Mouse (Mus musculus) megakaryocyte-erythroid progenitor cell, adult 5-6 weeks (primary cell): ENCODE measurements around the gene Bnipl. TPM values are rescaled to one million over a fixed set of nuclear protein-coding genes. Genes with fewer than 3 reads are reported as not detected.
A peak's percentile ranks its signal among the peaks of the same experiment; 100 is the strongest.
"Not testable (repeated sequence)": the region's sequence is repeated elsewhere in the genome, so short reads cannot be mapped to it uniquely, and the experiment has no call there.

Experiments used
- ATAC-seq: replicated peaks from 2 replicates; pipeline ENCODE4 v1.8.0; 2016; ENCODE audit warnings: mild to moderate bottlenecking, inconsistent platforms; ENCODE audit not compliant: severe bottlenecking, poor library complexity, low FRiP score, low TSS enrichment
- total RNA-seq, 2 experiments: library from RNA; stranded (forward) in 1 of 2; stranded (reverse) in 1 of 2; fragments of 200-1000, 215-1000 nt in 1 of 2; fragments of >200 nt in 1 of 2; fragmentation: Nextera tagmentation in 1 of 2; gene quantifications; 2 replicates each; pipeline ENCODE4 v1.2.3; 2014 to 2017

Gene Bnipl
- total RNA-seq, 2 experiments from 2014 or later: not detected

- 0 out of 2 replicates have a peak, but pooled peaks have one; percentile 22 for ATAC-seq
Measured at GRCm38 (mm10) chr3:95223041-95223440, 28.0 kb downstream of the Bnipl start.

- peak; percentile 31; the same call in 1 of the 2 replicates for ATAC-seq
Measured at GRCm38 (mm10) chr3:95218466-95219137, 32.4 kb downstream of the Bnipl start.

DNA sequence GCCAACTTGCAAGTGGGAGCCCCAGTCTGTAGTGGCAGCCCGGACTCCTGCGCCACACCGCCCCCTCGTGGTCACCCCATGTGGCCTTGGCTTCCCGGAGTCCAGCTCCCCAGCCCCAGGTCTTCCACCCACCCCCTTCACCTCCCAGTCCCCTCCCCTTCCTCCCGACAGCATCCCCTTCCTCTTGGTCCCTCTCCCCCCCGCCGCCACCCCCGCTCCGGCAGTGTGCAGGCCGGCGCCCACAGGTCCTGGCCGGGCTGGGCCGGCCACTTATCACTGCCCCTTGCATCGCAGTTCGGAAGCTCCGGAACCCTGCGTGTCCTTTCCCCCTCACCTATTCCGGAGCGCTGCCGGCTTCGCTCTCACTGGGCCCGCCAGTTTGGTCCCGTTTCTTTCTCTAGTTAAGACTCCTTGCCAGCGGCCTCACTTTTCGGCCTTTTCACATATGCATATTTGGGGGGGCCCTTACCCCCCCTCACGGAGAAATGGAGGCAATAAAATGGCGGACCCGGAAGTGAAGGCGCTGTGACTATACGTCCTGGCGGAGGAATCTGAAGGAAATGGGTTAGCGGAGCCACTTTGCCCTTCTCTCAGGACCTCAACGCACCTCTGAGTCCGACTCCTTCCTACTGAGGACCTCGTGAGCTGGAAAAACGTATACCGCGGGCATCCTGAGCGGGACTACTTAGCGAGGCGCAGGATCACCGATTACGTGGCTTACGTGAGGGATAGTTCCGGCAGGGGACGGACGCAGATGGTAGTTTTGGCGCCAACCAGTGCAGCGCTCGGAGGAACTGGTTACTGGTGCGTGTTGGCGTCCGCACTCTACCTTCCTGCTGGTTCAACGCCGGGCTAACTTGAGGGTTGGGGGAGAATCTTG, 33.5 kb downstream of the Bnipl start, which contains the start of gene Gabpb2:
Gene Gabpb2 (minus strand): TSS at position 662 of the 880 bp plus-strand sequence.
- ATAC-seq: peak; percentile 89

DNA sequence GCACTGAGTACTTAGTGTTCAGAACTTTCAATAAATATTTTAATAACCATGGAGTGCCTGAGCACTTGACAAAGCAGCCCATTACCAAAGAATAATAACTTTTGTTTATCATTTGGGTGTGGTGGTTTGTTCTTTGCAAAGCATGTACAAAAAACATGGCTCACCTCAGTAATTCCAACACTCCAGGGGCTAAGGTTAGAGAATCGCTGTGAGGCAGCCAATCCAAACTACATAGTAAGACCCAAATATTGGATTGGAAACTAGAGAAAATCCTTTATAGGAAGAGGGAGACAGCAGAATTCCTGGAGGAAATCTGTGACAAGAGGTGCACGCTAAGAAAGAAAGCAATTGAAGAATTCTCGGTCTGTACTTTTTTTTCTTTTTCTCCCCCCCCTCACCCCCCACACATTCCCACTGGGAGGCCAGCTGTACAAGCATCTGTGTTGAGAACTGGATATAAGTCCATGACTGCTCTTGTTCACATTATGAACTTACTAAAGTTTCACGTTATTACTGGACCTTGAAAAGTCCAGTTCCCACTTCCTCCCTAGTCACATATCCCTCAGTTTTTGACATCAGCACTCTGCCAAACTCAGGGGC, 34.2 kb downstream of the Bnipl start:
- ATAC-seq: no peak

GRCm38 (mm10) chr3:95213609-95213975, 37.4 kb downstream of the Bnipl start:
- no peak for ATAC-seq

- ATAC-seq: not testable (repeated sequence)
Measured at GRCm38 (mm10) chr3:95212889-95213608, 37.9 kb downstream of the Bnipl start.

- ATAC-seq: no peak
Measured at GRCm38 (mm10) chr3:95210585-95210984, 40.4 kb downstream of the Bnipl start.

DNA sequence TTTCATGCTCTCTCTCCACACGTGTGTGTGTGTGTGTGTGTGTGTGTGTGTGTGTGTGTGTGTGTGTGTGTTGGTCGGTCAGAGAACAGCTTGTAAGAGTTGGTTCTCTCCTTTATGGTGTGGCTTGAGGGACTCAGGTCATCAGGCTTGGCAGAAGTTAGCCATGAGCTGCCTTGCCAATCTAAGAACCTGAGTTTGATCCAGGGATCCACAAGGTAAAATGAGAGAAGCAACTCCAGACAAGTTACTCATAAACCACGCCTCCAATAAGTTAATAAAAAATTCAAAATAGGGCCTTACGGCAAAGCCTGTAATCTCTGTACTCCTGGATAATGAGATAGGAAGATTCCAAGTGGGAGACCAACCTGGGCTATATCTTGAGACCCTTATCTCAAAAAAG, 42.7 kb downstream of the Bnipl start:
- ATAC-seq: no peak

- no peak for ATAC-seq
Measured at GRCm38 (mm10) chr3:95203880-95204279, 47.1 kb downstream of the Bnipl start.

DNA sequence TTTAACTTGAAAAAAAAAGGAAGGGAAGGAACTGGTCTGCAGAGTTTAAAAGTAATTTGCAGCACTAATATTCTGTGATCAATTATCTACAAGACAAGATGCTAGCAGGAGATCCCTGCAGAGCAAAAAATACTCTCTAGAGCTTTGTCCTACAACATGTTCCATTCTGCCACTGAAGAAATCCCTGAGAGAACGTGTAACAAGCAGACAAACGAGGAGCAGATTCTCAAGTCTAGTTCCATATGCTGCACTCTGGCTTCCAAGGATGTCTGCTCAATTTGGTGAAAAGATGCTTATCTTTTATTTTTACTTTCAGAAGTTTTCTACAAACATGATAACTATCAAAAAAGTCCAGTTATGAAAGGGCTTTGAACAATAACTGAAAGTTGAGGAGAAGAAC, 50.4 kb downstream of the Bnipl start:
- ATAC-seq: no peak

GRCm38 (mm10) chr3:95200132-95200531, 50.9 kb downstream of the Bnipl start:
- no peak for ATAC-seq

DNA sequence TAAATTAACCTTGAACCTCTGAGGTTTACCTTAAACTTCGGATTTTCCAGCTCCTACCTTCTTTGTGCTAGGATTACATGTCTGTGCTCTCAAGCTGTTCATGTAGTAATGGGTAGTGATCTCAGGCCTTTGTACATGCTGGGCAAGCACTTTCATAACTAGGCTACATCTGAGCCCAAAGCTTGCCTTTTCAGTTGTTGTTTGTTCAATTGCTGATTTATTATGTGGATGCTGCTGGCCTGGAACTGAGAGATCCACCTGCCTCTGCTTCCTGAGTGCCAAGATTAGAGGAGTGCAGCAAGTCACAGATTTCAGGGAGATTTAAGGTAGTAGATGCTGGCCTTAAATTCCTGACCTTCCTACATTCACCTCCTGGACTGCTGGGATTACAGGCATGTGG, 51.9 kb downstream of the Bnipl start:
- ATAC-seq: no peak

DNA sequence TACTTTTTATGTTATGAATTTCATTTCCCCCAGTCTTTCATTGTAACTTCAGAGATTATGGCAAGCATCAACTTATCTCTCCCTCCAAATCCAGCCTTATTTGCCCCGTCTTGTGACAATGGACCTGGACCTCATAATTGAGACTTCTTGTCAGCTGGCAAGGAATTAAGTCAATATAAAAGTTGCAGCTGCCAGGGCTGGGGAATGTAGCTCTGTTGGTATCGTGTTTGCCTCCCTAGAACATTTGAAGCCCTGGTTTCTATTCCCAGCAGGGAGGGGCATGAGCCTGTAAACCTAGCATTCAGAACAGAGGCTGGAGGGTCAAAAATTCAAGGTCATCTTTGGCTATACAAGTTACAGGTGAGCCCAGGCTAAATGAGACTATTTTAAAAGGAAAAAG, 55.2 kb downstream of the Bnipl start:
- ATAC-seq: no peak

GRCm38 (mm10) chr3:95194721-95195135, 56.3 kb downstream of the Bnipl start:
- no peak for ATAC-seq

Other genes with a start within 250 kb of the Bnipl start
- gene Zfp687, start 235.7 kb downstream of the Bnipl start, total RNA-seq (2014; fragmentation: Nextera tagmentation): 16.8 and 25.9 TPM in 2 replicates
- 13.0 and 42.4 TPM in 2 replicates for gene Zfp687, start 235.7 kb downstream of the Bnipl start, total RNA-seq (2017)
- 190 and 212 TPM in 2 replicates for gene Psmd4, start 208.6 kb downstream of the Bnipl start, total RNA-seq (2014; fragmentation: Nextera tagmentation)
- 336 and 456 TPM in 2 replicates for gene Psmd4, start 208.6 kb downstream of the Bnipl start, total RNA-seq (2017)
- gene Pip5k1a, start 144.3 kb downstream of the Bnipl start, total RNA-seq (2014; fragmentation: Nextera tagmentation): 28.8 and 29.3 TPM in 2 replicates
- gene Pip5k1a, start 144.3 kb downstream of the Bnipl start, total RNA-seq (2017): 20.5 and 23.8 TPM in 2 replicates
- gene Vps72, start 140.2 kb downstream of the Bnipl start, total RNA-seq (2014; fragmentation: Nextera tagmentation): 62.9 and 64.1 TPM in 2 replicates
- gene Vps72, start 140.2 kb downstream of the Bnipl start, total RNA-seq (2017): 105 and 121 TPM in 2 replicates
- gene Tmod4, start 126.7 kb downstream of the Bnipl start, total RNA-seq (2014; fragmentation: Nextera tagmentation): 2.4 and 5.1 TPM in 2 replicates
- 0.99 and 2.9 TPM in 2 replicates for gene Tmod4, start 126.7 kb downstream of the Bnipl start, total RNA-seq (2017)
- gene Scnm1, start 117.2 kb downstream of the Bnipl start, total RNA-seq (2014; fragmentation: Nextera tagmentation): 59.1 and 86.0 TPM in 2 replicates
- gene Scnm1, start 117.2 kb downstream of the Bnipl start, total RNA-seq (2017): 94.4 and 114 TPM in 2 replicates
- 5.4 and 6.9 TPM in 2 replicates for gene Lysmd1, start 117.1 kb downstream of the Bnipl start, total RNA-seq (2014; fragmentation: Nextera tagmentation)
- 6.2 and 7.2 TPM in 2 replicates for gene Lysmd1, start 117.1 kb downstream of the Bnipl start, total RNA-seq (2017)
- gene Tnfaip8l2, start 108.8 kb downstream of the Bnipl start, total RNA-seq (2014; fragmentation: Nextera tagmentation): 3.3 and 8.1 TPM in 2 replicates
- 3.1 and 6.7 TPM in 2 replicates for gene Tnfaip8l2, start 108.8 kb downstream of the Bnipl start, total RNA-seq (2017)
- 0.27 TPM in 1 of 2 replicates, not detected in the other for gene Sema6c, start 90.7 kb downstream of the Bnipl start, total RNA-seq (2014; fragmentation: Nextera tagmentation)
- 0.99 TPM in 1 of 2 replicates, not detected in the other for gene Sema6c, start 90.7 kb downstream of the Bnipl start, total RNA-seq (2017)
- 59.0 and 63.9 TPM in 2 replicates for gene Gabpb2, start 33.3 kb downstream of the Bnipl start, total RNA-seq (2014; fragmentation: Nextera tagmentation)
- 59.2 and 64.2 TPM in 2 replicates for gene Gabpb2, start 33.3 kb downstream of the Bnipl start, total RNA-seq (2017)
- 69.0 and 127 TPM in 2 replicates for gene Cdc42se1, start 22.5 kb downstream of the Bnipl start, total RNA-seq (2014; fragmentation: Nextera tagmentation)
- gene Cdc42se1, start 22.5 kb downstream of the Bnipl start, total RNA-seq (2017): 49.5 and 59.1 TPM in 2 replicates
- 6.0 and 6.9 TPM in 2 replicates for gene Mllt11, start 19.0 kb downstream of the Bnipl start, total RNA-seq (2014; fragmentation: Nextera tagmentation)
- gene Mllt11, start 19.0 kb downstream of the Bnipl start, total RNA-seq (2017): 1.9 and 3.6 TPM in 2 replicates
- 0.92 and 2.5 TPM in 2 replicates for gene Gm128, start 9.6 kb downstream of the Bnipl start, total RNA-seq (2014; fragmentation: Nextera tagmentation)
- 0.27 TPM in 1 of 2 replicates, not detected in the other for gene Gm128, start 9.6 kb downstream of the Bnipl start, total RNA-seq (2017)
- gene Mindy1, start 30.2 kb upstream of the Bnipl start, total RNA-seq (2014; fragmentation: Nextera tagmentation): 36.8 and 46.9 TPM in 2 replicates
- 37.5 and 45.3 TPM in 2 replicates for gene Mindy1, start 30.2 kb upstream of the Bnipl start, total RNA-seq (2017)
- gene Prune1, start 30.9 kb upstream of the Bnipl start, total RNA-seq (2014; fragmentation: Nextera tagmentation): 20.2 and 24.8 TPM in 2 replicates
- gene Prune1, start 30.9 kb upstream of the Bnipl start, total RNA-seq (2017): 10.1 and 14.6 TPM in 2 replicates
- gene Anxa9, start 56.0 kb upstream of the Bnipl start, total RNA-seq (2014; fragmentation: Nextera tagmentation): 25.5 and 35.5 TPM in 2 replicates
- gene Anxa9, start 56.0 kb upstream of the Bnipl start, total RNA-seq (2017): 15.6 and 16.7 TPM in 2 replicates
- 199 and 268 TPM in 2 replicates for gene Cers2, start 63.6 kb upstream of the Bnipl start, total RNA-seq (2014; fragmentation: Nextera tagmentation)
- gene Cers2, start 63.6 kb upstream of the Bnipl start, total RNA-seq (2017): 118 and 125 TPM in 2 replicates
- 58.7 and 67.9 TPM in 2 replicates for gene Setdb1, start 106.0 kb upstream of the Bnipl start, total RNA-seq (2014; fragmentation: Nextera tagmentation)
- gene Setdb1, start 106.0 kb upstream of the Bnipl start, total RNA-seq (2017): 44.1 and 46.5 TPM in 2 replicates
- gene 4930558C23Rik, start 151.6 kb upstream of the Bnipl start, total RNA-seq (2014; fragmentation: Nextera tagmentation): not detected in 2 replicates
- not detected in 2 replicates for gene 4930558C23Rik, start 151.6 kb upstream of the Bnipl start, total RNA-seq (2017)
- gene Arnt, start 183.2 kb upstream of the Bnipl start, total RNA-seq (2014; fragmentation: Nextera tagmentation): 40.1 and 44.7 TPM in 2 replicates
- gene Arnt, start 183.2 kb upstream of the Bnipl start, total RNA-seq (2017): 15.3 and 30.4 TPM in 2 replicates
- not detected in 2 replicates for gene Ctsk, start 248.1 kb upstream of the Bnipl start, total RNA-seq (2014; fragmentation: Nextera tagmentation)
- gene Ctsk, start 248.1 kb upstream of the Bnipl start, total RNA-seq (2017): not detected in 2 replicates